Mouse (Mus musculus) left cerebral cortex, adult 11 months (tissue): ENCODE measurements around the gene Ms4a14.
"Not testable (repeated sequence)": the region's sequence is repeated elsewhere in the genome, so short reads cannot be mapped to it uniquely, and the experiment has no call there.

Experiments used
- DNase-seq: peaks from one replicate; pipeline ENCODE4 v3.0.0; 2022; ENCODE audit warnings: low spot score

Ms4a14 gene

GRCm38 (mm10) chr19:11314354-11314753 lies at the start of gene Ms4a14:
Gene Ms4a14, minus strand, starts transcription at chr19:11314454.
- DNase-seq, result no peak

- no peak for DNase-seq
These were observed 47.7 kb upstream of the Ms4a14 start for GRCm38 (mm10) chr19:11362002-11362401.

GRCm38 (mm10) chr19:11360106-11360505 lies 45.9 kb upstream of the Ms4a14 start:
- peak; percentile 11 for DNase-seq

- DNase-seq, result no peak
These were observed 41.5 kb upstream of the Ms4a14 start for GRCm38 (mm10) chr19:11355730-11356129.

- no peak for DNase-seq
These were observed 37.6 kb upstream of the Ms4a14 start for GRCm38 (mm10) chr19:11351878-11352277.

- no peak for DNase-seq
These were observed 35.6 kb upstream of the Ms4a14 start for GRCm38 (mm10) chr19:11349698-11350481.

- DNase-seq, result no peak
These were observed 29.7 kb upstream of the Ms4a14 start for GRCm38 (mm10) chr19:11343992-11344391.

GRCm38 (mm10) chr19:11343147-11343546 lies 28.9 kb upstream of the Ms4a14 start:
- no peak for DNase-seq

- no peak for DNase-seq
These were observed 21.7 kb upstream of the Ms4a14 start, which contains the start of gene Ms4a7 for GRCm38 (mm10) chr19:11335932-11336331. Gene Ms4a7, minus strand, starts transcription at chr19:11336146.

- no peak for DNase-seq
These were observed 6.9 kb upstream of the Ms4a14 start for GRCm38 (mm10) chr19:11321123-11321522.

GRCm38 (mm10) chr19:11316786-11317185 lies 2.5 kb upstream of the Ms4a14 start:
- no peak for DNase-seq

- no peak for DNase-seq
These were observed 5.4 kb downstream of the Ms4a14 start for GRCm38 (mm10) chr19:11308888-11309287.

GRCm38 (mm10) chr19:11299529-11299928 lies 14.7 kb downstream of the Ms4a14 start:
- DNase-seq, result not testable (repeated sequence)

GRCm38 (mm10) chr19:11298939-11299338 lies 15.3 kb downstream of the Ms4a14 start:
- DNase-seq, result no peak

GRCm38 (mm10) chr19:11293616-11294015 lies 20.6 kb downstream of the Ms4a14 start:
- DNase-seq, result not testable (repeated sequence)

GRCm38 (mm10) chr19:11292990-11293389 lies 21.3 kb downstream of the Ms4a14 start:
- DNase-seq, result no peak

GRCm38 (mm10) chr19:11283773-11284172 lies 30.5 kb downstream of the Ms4a14 start, which contains the start of gene Ms4a5:
Gene Ms4a5, minus strand, starts transcription at chr19:11283873.
- no peak for DNase-seq

- no peak for DNase-seq
These were observed 34.0 kb downstream of the Ms4a14 start for GRCm38 (mm10) chr19:11280223-11280622.

GRCm38 (mm10) chr19:11276431-11276830 lies 37.8 kb downstream of the Ms4a14 start:
- no peak for DNase-seq

GRCm38 (mm10) chr19:11266956-11267355 lies 47.3 kb downstream of the Ms4a14 start:
- no peak for DNase-seq

GRCm38 (mm10) chr19:11266052-11266845 lies 48.0 kb downstream of the Ms4a14 start, which contains the start of gene Ms4a1:
Gene Ms4a1, minus strand, starts transcription at chr19:11266241.
- no peak for DNase-seq

GRCm38 (mm10) chr19:11264602-11265185 lies 49.6 kb downstream of the Ms4a14 start:
- no peak for DNase-seq
